Mouse (Mus musculus): ENCODE data around the gene Eps8l2.

GRCm38 (mm10) chr7:141371942-141372595 lies 33.4 kb downstream of the Eps8l2 start:
- TF ChIP-seq POLR2A (IDR thresholded peaks at IDR 0.05; ENCODE audit: control insufficient read depth, extremely low read depth, insufficient read depth, low read length, poor library complexity) (no peak), CTCF (IDR thresholded peaks at IDR 0.05; ENCODE audit: borderline replicate concordance, control insufficient read depth, extremely low read depth, insufficient read depth, low read length, poor library complexity) (no peak)
